Mouse (Mus musculus) limb, embryonic 12.5 days (tissue): ENCODE measurements at regions not wholly inside any gene's neighbourhood (a gene's known extent, or its start where the extent isn't known, plus 50 kb on each side); places are given as distances from the start of the nearest gene placed in this dataset.

Experiments used
- ATAC-seq: fragments of 200-750 bp; cut with Nextera tagmentation; 2 replicates; pipeline ENCODE4 v1.8.0; 2017; ENCODE audit warnings: low read depth, moderate TSS enrichment; ENCODE audit not compliant: insufficient number of reproducible peaks, insufficient read depth, low FRiP score, low TSS enrichment
- H3K27ac ChIP-seq: fragments of 300-500 bp; sonication (generic); 2 replicates; pipeline ENCODE4 v1.5.1; 2016; ENCODE audit warnings: mild to moderate bottlenecking, moderate library complexity
- H3K27me3 ChIP-seq: fragments of 300-500 bp; sonication (generic); 2 replicates; pipeline ENCODE4 v1.6.1; 2016; ENCODE audit warnings: mild to moderate bottlenecking, moderate library complexity
- H3K36me3 ChIP-seq: fragments of 300-500 bp; sonication (generic); 2 replicates; pipeline ENCODE4 v1.6.1; 2016; ENCODE audit warnings: mild to moderate bottlenecking, moderate library complexity
- H3K4me1 ChIP-seq: fragments of 300-500 bp; sonication (generic); replicated peaks from 2 replicates; pipeline ENCODE4 v1.6.1; 2016
- H3K4me2 ChIP-seq: fragments of 300-500 bp; sonication (generic); 2 replicates; pipeline ENCODE4 v1.6.1; 2016; ENCODE audit warnings: mild to moderate bottlenecking, moderate library complexity
- H3K4me3 ChIP-seq: fragments of 300-500 bp; sonication (generic); replicated peaks from 2 replicates; pipeline ENCODE4 v1.5.1; 2016; ENCODE audit warnings: mild to moderate bottlenecking
- H3K9ac ChIP-seq: fragments of 300-500 bp; sonication (generic); replicated peaks from 2 replicates; pipeline ENCODE4 v1.6.1; 2016; ENCODE audit warnings: mild to moderate bottlenecking, moderate library complexity
- H3K9me3 ChIP-seq: fragments of 300-500 bp; sonication (generic); 2 replicates; pipeline ENCODE4 v1.6.1; 2016; ENCODE audit warnings: mild to moderate bottlenecking, moderate library complexity
- WGBS: fragments of 180-500 bp; shearing (Covaris S2); methylation state at CpG from one replicate; pipeline ENCODE4 v1.1.7; 2016; 5-methylcytosine and 5-hydroxymethylcytosine counted together

GRCm38 (mm10) chr1:183865586-183865985, 147.5 kb upstream of the Dusp10 start:
- H3K9me3 ChIP-seq = no peaks in the 10 kb centered on the region
- H3K4me1 ChIP-seq = no peaks in the 10 kb centered on the region
- no peak overlapping the region for H3K27ac ChIP-seq
- no peak overlapping the region for H3K9ac ChIP-seq
- WGBS = 81% methylated on average over 3 of the region's 3 CpGs
- no peak for ATAC-seq
- H3K36me3 ChIP-seq = no peaks in the 10 kb centered on the region
- no peak overlapping the region for H3K4me3 ChIP-seq
- no peak overlapping the region for H3K4me2 ChIP-seq
- H3K27me3 ChIP-seq = no peaks in the 10 kb centered on the region

- 89% methylated on average over 5 of the region's 5 CpGs for WGBS
- Histone ChIP-seq H3K4me3 (no peak overlapping the region), H3K4me2 (no peak overlapping the region), H3K27ac (no peak overlapping the region), H3K9ac (no peak overlapping the region), H3K4me1 (no peaks in the 10 kb centered on the region), H3K36me3 (no peaks in the 10 kb centered on the region), H3K27me3 (no peaks in the 10 kb centered on the region), H3K9me3 (no peaks in the 10 kb centered on the region)
- ATAC-seq = no peak
Observed at GRCm38 (mm10) chr1:183868965-183869364, 144.1 kb upstream of the Dusp10 start.

- no peaks in the 10 kb centered on the region for H3K36me3 ChIP-seq
- H3K4me1 ChIP-seq = no peaks in the 10 kb centered on the region
- no peaks in the 10 kb centered on the region for H3K27me3 ChIP-seq
- no peak overlapping the region for H3K4me2 ChIP-seq
- no peak overlapping the region for H3K9ac ChIP-seq
- 96% methylated on average over 3 of the region's 3 CpGs for WGBS
- H3K9me3 ChIP-seq = no peaks in the 10 kb centered on the region
- H3K27ac ChIP-seq = no peak overlapping the region
- ATAC-seq = no peak
- H3K4me3 ChIP-seq = no peak overlapping the region
Observed at GRCm38 (mm10) chr1:183895936-183896335, 117.2 kb upstream of the Dusp10 start.

- Histone ChIP-seq H3K27ac (no peak overlapping the region), H3K4me1 (no peaks in the 10 kb centered on the region), H3K4me2 (no peak overlapping the region), H3K27me3 (no peaks in the 10 kb centered on the region), H3K9me3 (no peaks in the 10 kb centered on the region), H3K4me3 (no peak overlapping the region), H3K36me3 (no peaks in the 10 kb centered on the region), H3K9ac (no peak overlapping the region)
- WGBS = 72% methylated on average over 3 of the region's 3 CpGs
- ATAC-seq = no peak
Observed at GRCm38 (mm10) chr1:183898091-183898490, 115.0 kb upstream of the Dusp10 start.

GRCm38 (mm10) chr1:183904564-183904963, 108.5 kb upstream of the Dusp10 start:
- H3K36me3 ChIP-seq = no peaks in the 10 kb centered on the region
- ATAC-seq = no peak
- no peak overlapping the region for H3K4me3 ChIP-seq
- H3K9ac ChIP-seq = no peak overlapping the region
- no peaks in the 10 kb centered on the region for H3K4me1 ChIP-seq
- WGBS = 89% methylated on average over 7 of the region's 7 CpGs
- no peaks in the 10 kb centered on the region for H3K27me3 ChIP-seq
- no peaks in the 10 kb centered on the region for H3K9me3 ChIP-seq
- H3K4me2 ChIP-seq = no peak overlapping the region
- H3K27ac ChIP-seq = no peak overlapping the region

GRCm38 (mm10) chr1:183905345-183906142, 107.6 kb upstream of the Dusp10 start:
- Histone ChIP-seq H3K9me3 (no peaks in the 10 kb centered on the region), H3K27ac (no peak overlapping the region), H3K4me2 (no peak overlapping the region), H3K4me1 (no peaks in the 10 kb centered on the region), H3K4me3 (no peak overlapping the region), H3K36me3 (no peaks in the 10 kb centered on the region), H3K27me3 (no peaks in the 10 kb centered on the region), H3K9ac (no peak overlapping the region)
- 85% methylated on average over 11 of the region's 11 CpGs for WGBS
- no peak for ATAC-seq

- Histone ChIP-seq H3K27ac (no peak overlapping the region), H3K4me3 (no peak overlapping the region), H3K36me3 (no peaks in the 10 kb centered on the region), H3K4me2 (no peak overlapping the region), H3K9me3 (0 out of 2 replicates have a peak, but pooled peaks cover 4% of the 10 kb centered on the region), H3K9ac (no peak overlapping the region), H3K4me1 (no peaks in the 10 kb centered on the region), H3K27me3 (no peaks in the 10 kb centered on the region)
- 62% methylated on average over 3 of the region's 3 CpGs for WGBS
- no peak for ATAC-seq
Observed at GRCm38 (mm10) chr1:183917656-183918055, 95.4 kb upstream of the Dusp10 start.

GRCm38 (mm10) chr1:183921262-183921661, 91.8 kb upstream of the Dusp10 start:
- no peak for ATAC-seq
- Histone ChIP-seq H3K4me1 (no peaks in the 10 kb centered on the region), H3K4me2 (no peak overlapping the region), H3K27me3 (no peaks in the 10 kb centered on the region), H3K27ac (no peak overlapping the region), H3K36me3 (no peaks in the 10 kb centered on the region), H3K9ac (no peak overlapping the region), H3K9me3 (0 out of 2 replicates have a peak, but pooled peaks cover 4% of the 10 kb centered on the region), H3K4me3 (no peak overlapping the region)
- whole genome bisulfite sequencing = 71% methylated on average over 2 of the region's 2 CpGs

- Histone ChIP-seq H3K36me3 (no peaks in the 10 kb centered on the region), H3K9me3 (no peaks in the 10 kb centered on the region), H3K4me3 (no peak overlapping the region), H3K27me3 (no peaks in the 10 kb centered on the region), H3K9ac (no peak overlapping the region), H3K4me1 (no peaks in the 10 kb centered on the region; the same call in 1 of the 2 replicates), H3K4me2 (no peak overlapping the region), H3K27ac (no peak overlapping the region)
- 42% methylated on average over 4 of the region's 4 CpGs for WGBS
- ATAC-seq = no peak
Observed at GRCm38 (mm10) chr1:183928539-183928938, 84.6 kb upstream of the Dusp10 start.

GRCm38 (mm10) chr1:183930363-183930982, 82.6 kb upstream of the Dusp10 start:
- Histone ChIP-seq H3K4me3 (no peak overlapping the region), H3K27ac (no peak overlapping the region), H3K4me2 (no peak overlapping the region), H3K9me3 (no peaks in the 10 kb centered on the region), H3K9ac (no peak overlapping the region), H3K27me3 (no peaks in the 10 kb centered on the region), H3K4me1 (no peaks in the 10 kb centered on the region; the same call in 1 of the 2 replicates), H3K36me3 (no peaks in the 10 kb centered on the region)
- ATAC-seq = no peak
- 83% methylated on average over 4 of the region's 4 CpGs for WGBS

- Histone ChIP-seq H3K27ac (no peak overlapping the region), H3K36me3 (no peaks in the 10 kb centered on the region), H3K9me3 (no peaks in the 10 kb centered on the region), H3K9ac (no peak overlapping the region), H3K4me3 (no peak overlapping the region), H3K27me3 (no peaks in the 10 kb centered on the region), H3K4me2 (no peak overlapping the region), H3K4me1 (no peaks in the 10 kb centered on the region; the same call in 1 of the 2 replicates)
- 77% methylated on average over 3 of the region's 3 CpGs for WGBS
- no peak for ATAC-seq
Observed at GRCm38 (mm10) chr1:183931141-183931540, 82.0 kb upstream of the Dusp10 start.
